Mouse (Mus musculus): ENCODE data around the gene Ttc21b.
"Not testable (repeated sequence)": the region's sequence is repeated elsewhere in the genome, so short reads cannot be mapped to it uniquely, and the experiment has no call there.

The Ttc21b gene

DNA sequence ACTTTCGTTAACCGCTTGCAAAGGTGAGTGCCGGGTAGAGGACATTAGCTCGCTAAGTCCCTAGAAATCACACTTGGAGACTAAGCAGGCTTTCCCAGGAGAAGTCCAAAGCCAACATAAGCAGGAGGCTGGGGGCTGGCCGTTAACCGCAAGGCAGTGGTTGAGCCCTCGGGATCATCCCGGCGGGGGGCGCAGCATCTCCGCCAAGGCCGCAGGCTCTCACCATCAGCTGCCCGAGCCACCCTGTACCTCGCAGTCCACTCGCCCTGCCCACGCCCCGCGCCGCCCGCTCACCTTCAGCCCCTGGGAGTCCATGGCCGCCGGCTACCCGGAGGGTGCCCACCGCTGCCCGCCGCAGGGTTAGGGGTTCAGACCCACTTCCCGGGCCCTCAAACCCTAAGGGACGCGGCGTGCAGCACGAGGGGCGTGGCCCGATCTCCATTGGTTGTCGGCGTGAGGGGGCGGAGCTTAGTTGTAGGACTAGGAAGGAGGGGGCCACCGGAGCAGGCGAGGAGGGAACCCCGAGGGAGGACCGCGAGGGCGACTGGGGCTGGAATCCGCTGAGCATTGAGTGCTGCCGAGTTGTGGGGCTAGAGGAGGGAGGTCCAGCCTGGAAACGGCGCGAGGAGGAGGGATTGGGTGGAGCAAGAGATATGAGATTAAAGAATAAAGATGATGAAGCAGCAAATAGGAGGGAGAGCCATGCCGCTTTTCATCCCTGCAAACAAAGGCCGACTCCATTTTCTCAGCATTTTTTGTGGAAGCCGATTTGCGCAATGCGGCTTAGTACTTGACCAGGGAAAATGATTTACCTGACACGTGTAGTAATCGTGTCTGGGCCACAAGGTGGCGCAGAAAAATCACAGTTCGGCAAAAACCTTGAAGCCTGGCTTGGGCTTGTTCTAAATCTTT, at the start of gene Ttc21b:
TSS of gene Ttc21b (minus strand) at position 398 of the 912 bp plus-strand sequence.
- peak; percentile 98 for DNase-seq

DNA sequence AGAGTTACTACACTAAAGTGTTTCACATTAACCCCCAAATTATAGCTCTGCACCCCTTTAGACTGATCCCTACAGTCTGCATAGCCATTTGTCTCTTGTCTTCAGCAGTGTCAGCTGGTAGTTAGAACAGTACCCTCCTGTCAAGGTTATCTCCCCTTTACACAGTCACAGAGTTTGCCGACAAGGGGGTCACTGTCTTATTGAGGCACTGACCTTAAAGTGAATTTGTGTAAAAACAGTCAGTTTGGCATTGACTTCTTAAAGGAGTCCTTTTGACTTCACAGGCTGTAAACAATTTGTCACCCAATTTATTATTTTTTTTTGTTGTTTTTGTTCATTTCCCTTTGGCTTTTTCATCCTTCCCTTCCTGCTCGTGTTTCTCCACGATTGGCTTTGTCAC, 16.1 kb upstream of the Ttc21b start:
- no peak for DNase-seq

DNA sequence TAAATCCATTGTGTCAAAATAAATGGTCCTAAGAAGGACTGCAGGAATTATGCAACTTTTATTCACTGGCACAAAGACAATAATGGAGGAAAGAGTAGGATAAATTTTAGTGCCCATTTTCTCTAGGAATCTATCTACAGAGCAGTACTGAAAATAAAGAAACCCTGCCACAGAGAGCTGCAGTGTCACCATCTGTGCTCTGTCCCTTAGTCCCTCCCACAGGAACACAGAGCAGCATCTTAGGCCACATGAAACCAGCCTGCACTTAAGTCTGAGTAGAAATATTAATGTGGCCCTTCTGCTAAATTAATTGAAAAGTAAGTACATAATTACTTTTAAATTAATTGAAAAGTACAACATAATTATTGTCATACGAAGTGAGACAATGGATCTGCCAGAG, 12.4 kb downstream of the Ttc21b start:
- no peak for DNase-seq

DNA sequence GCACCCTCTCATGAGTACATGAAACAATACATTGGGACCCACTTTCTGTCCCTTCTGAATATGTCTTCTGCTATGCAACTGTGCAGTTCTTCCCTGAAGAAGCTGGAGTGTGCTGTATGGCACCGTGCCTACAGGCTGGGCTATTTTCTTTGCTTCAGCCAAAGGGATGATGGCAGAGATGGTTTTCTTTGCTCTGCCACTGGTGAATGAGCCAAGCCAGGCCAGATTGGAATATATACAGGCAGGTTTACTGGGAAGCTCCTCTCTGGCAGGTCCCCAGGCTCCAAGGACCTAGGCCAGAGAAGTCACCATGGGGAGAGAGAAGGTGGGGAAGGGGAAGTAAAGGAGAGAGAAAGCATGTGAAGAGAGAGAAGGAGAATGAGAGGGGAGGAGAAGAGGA, 16.1 kb downstream of the Ttc21b start:
- no peak for DNase-seq

DNA sequence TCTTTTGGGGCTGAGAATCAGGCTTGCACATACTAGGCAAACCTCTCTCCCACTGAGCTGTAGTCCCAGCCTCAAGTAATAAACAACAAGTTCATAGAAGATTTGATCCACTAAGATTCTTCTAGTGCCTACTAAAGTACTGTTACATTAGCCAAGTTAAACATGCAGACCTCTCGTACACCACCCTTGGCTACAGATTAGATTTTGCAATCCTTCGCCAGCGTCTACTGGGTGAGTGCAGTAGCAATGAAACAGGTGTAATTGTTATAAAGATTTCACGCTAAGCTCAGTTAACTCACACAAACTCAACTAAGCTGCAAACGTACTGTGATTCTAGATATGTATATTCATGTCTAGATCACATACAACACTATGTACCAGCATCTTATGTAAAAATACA, 17.5 kb downstream of the Ttc21b start:
- DNase-seq: no peak

DNA sequence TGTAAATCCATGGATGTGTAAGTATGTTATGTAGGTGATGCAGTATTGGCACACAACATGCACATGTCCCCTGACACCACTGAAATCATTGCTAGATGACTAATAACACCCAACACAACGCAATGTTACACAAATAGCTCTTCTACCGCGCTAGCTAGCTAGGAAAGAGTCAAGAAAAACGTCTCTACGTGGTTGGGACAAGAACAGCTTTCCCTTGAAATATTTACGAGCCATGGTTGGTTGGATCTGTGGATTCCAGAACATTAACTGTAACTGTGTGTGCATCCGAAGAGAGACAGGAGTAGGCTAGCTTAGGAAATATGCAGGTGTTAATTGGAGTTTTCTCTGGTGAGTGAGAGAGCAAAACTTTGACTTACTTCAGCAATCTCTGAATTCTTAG, 35.5 kb downstream of the Ttc21b start:
- DNase-seq: no peak

DNA sequence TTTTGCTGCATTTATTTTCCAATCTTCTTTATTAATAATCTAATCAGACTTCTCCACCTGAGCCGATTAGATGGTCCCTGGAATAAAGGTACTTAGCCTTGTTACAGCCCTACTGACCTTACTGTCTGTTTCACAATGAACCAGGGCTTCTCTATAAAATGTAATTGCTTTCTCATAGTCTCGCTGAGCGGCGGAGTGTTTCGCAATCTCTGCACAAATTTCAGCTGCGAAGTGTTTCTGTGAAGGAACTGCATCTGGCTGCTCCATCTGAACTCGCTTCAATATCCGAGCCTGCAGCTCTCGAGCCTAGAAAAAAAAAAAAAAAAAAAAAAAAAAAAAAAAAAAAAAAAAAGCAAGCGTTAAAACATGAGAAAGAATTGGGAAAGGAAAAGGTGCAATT, 46.5 kb downstream of the Ttc21b start:
- no peak for DNase-seq

DNA sequence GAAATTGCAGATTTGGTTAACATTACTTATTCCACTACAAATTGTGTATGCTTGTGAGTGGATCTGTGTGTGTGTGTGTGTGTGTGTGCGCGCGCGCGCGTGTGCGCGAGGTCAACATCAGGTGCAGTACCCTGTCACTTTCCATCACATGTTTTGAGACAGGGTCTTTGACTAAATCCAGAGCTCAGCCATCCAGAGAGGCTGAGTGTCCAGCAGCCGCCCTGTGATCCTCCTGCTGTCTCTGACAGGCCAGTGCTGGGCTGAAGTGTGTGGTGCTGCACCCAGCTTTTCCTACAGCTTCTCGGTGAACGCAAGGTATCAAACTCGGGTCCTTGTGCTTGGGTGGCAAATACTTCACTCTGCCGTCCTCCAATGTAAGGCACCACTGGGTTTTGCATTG, 47.1 kb downstream of the Ttc21b start:
- no peak for DNase-seq

DNA sequence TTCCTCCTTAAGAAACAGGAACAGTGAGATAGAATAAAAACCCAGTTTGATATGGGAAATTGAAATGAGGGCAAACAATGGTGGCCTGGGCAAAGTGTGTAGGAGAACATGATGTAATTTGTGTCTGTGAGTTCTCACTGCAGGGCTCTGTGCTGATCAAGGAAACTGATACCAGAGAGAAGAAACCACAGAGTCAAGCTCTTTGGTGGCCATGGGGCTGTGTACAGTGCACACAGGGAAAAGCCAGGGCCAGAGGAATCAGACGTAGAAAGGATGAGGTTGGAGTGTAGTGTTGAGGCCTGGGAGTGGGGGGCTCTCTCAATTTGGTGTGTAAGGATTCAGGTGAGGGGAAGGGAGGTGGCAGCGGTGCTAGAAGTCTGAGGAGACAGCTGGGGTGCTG, 49.6 kb downstream of the Ttc21b start:
- no peak for DNase-seq

DNA sequence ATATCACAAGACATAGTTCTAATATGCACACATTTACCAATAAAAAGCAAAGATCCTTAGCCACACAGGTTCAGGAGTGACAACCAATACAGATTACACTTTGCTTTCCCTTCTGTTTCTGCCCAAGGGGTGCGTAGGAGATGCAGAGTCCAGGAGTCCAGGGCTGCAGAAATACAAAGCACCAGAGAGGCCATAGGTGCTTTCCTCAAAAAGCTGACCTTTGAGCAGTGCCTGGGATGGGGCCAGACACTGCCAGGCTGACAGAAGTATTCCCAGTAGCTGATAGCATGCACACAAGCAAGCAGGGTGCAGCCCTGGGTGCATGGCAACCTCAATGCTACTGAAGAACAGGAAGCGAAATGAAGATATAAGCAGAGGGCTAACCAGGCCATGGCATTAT, 52.2 kb downstream of the Ttc21b start:
- no peak for DNase-seq

DNA sequence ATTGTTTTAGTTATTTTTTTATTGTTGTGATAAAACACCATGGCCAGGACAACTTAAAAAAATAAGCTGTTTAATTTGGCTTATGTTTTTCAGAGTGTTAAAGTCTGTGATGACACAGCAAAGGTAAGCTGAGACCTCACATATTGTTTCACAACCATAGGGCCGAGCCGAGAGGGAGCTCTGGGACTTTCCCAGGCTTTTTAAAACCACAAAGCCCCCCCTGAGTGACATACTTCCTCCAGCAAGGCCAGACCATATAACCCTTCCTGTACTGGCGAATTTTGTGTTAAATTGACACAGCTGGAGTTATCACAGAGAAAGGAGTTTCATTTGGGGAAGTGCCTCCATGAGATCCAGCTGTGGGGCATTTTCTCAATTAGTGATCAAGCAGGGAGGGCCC, 56.2 kb downstream of the Ttc21b start:
- DNase-seq: no peak

DNA sequence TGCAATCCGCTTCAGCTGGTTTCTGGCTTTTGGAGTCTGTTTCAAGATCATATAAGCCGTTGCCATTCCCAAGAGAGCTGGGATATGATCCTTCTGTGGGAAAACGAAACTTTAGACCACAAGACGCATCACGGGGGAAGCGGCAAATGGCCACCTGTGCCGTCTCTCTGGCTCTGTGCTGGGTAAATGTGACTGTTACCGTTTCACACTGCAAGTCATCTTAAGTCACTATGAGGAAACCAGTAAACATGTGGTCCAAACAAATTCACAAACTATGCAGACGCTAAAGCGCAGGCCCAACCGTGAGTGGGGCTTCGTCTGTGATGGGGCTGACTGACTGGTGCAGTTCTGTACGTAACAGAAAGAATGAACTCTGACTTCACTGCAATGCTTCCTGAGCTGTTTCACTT, 64.7 kb downstream of the Ttc21b start:
- DNase-seq: peak; percentile 10

DNA sequence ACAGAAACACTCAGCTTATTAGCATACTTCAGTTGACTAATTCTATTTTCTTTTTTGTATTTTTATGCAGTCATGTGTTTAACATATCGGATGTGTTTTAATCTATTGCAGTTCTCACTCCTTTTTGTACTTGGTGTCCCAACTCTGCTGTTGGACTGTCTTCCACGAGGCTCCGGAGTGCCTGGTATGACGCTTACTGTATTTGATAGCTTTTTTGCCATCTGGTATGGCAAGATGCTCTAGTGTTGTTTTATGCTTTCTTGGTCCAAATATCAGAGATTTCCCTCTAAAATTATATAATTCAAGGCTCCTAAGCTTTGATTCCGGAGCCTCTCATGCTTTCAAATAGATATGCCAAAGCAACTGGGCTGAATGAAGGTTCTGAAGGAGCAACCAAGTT, 66.3 kb downstream of the Ttc21b start:
- DNase-seq: no peak

DNA sequence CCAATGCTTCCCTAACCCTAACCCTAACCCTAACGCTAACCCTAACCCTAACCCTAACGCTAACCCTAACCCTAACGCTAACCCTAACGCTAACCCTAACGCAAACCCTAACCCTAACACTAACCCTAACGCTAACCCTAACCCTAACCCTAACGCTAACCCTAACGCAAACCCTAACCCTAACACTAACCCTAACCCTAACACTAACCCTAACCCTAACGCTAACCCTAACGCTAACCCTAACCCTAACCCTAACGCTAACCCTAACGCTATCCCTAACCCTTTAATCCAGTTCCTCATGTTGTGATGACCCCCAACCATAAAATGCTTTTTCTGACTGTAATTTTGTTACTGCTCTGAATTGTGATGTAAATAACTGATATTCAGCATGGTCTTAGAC, 67.2 kb downstream of the Ttc21b start:
- not testable (repeated sequence) for DNase-seq

DNA sequence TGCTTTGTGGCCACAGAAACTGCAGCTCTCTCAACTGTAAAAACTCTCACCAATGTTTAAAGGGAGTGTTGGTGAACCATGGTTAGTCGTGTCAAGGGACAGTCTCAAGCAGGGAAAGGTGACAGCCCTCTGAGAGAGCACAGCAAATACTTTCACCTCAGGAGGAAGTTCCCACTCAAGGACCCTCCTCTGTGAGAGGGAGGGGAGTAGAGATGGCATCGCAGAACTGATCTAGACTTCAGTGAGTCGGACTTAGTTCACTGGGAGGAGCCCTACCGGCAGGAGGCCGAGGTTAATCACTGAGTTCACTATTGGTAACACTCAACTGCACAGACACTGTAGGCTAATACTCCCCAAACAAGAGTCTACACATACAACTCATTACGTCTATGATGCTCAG, 68.9 kb downstream of the Ttc21b start:
- no peak for DNase-seq

DNA sequence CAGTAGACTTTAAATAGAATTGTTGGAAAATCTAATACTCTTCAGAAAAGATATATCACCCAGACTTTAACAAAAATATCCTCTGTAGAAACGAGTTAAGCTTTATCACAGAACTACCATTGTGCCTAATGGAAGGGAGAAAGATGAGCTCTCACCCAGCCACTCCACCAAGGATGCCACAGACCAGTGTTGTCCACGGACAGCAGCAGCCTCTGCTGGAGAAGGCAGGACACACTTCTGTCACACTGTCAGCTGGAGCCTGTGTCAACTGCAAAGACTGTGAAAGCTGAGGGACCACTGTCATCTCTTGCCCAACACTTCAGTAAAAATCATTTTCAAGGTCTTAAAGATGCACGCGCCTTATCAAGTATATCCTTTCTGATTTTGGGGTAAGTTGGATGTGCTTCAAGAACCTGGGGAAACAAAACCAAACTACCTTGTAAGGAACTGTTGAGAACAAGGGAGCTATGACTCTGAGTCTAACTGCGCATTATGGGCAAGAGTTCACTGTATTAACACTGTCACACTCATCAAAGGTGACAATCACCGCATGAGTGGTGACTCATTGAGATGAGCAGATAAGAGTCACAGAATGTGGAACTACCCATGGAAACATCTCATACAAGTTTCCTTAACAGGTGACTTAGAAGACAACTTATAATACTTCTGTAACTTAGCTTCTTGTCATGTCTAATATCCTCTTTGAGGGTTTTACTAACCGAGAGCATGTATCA, 71.8 kb downstream of the Ttc21b start:
- no peak for DNase-seq

DNA sequence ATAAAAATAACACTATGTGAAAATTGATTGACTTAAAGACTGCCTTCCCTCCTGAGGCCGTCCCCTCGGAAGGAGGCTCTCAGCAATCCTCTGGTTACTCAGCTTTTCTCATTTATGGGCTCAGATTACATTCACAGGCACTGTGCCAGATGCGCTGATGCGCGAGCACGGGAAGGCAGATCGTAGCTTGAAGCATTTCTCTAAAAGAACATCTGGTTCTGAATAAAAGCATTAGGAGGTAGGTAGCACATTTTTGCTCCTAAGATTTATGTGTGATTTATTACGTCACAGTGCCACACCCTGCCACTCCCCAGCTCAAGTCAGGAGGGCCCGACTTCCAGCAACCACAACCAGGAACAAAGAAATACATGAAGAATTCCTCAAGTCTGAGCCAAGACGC, 76.1 kb downstream of the Ttc21b start:
- no peak for DNase-seq

DNA sequence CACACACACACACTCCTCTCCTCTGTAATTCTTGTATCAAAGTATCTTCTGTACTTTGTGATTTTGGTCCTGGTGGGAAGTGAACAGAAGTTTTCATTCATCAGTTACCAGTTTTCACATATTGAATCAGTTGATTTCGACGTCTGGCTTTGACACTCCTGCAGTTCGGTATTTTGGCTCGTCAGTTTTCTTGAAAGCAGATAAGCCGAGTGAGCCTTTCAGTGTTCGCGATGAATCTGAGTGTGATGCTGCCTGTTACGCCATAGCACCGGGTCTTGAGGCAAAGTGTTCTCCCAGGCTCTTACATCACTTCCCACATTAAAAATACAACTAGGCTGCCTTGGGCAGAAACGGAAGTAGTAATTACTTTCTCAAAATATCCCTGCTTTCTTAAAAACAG, 76.6 kb downstream of the Ttc21b start:
- no peak for DNase-seq

DNA sequence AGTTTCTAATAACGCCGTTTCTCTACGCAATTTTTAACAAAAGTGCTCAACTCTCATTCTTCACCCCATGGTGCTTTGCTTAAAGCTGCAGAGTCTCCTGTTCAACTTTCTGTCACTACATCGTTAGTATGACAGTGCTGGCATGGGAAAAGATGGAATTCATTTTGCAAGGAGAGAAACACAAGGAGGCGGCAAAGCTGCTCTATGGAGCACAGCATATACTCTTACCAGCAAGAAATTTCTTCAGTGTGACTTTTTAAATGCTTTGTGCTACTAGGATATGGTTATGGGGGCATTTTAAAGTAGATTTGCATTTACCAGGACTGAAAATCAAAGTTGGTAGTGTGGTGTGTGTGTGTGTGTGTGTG, 77.6 kb downstream of the Ttc21b start:
- DNase-seq: no peak

DNA sequence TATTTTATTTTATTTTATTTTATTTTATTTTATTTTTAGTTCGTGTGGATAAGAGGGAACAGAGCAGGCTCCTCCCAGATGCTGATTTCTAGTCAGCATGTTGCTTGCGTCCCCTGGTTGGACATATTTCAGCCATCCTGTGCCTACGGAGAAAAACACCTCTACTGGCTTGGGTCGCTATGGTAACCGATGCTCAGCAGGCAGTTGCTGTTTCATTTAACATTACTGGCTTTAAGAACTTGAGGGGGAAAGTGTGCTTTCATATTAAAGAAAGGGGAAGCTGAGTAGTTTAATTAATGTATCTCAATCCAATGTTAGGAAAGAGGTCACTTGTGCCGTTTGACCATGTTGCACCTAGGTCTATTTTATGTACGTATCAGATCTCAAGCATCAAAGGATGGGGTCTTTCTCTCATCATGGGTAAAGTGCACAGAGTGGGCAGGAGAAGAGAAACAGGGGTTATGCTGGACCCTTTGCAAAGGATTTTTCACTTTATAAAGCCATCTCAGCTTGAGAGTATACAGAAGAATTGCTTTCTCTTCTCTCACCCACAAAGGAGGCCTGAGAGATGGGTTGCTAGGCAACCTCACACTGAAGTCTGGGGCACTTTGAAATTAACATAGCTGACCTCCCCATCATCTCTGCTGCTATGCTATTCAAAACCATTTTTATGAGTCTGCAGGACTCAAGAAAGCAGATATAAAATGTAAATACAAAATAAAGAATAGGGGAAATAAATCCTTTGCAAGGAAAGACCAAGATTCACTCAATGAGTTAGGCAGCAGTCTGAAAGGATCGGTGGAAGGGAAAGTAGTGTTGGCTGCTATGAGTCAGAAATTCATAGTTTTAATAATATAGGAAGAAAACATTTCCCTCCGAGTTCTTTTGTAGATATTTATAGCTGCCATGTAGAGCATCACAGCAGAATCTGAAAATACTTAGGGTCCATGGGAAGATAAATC, 78.2 kb downstream of the Ttc21b start:
- DNase-seq: no peak

DNA sequence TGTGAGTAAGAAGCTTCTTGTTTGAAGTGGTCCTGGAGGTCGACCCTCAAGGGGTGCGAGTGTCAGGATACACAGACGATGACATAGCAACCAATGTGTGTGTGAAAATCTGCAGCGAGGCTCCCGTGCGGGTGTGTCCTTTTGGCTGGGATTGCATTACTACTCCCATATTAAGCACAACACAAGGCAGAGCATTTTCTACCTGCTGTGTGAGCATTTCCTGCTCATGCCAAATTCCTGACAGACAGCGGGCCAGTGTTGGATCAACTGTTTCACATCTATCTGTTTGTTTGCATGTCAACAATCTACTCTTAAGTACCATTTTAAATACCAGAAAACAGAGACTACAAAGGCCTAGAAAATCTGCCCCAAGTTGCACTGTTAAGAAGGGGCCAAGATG, 79.4 kb downstream of the Ttc21b start:
- DNase-seq: no peak

DNA sequence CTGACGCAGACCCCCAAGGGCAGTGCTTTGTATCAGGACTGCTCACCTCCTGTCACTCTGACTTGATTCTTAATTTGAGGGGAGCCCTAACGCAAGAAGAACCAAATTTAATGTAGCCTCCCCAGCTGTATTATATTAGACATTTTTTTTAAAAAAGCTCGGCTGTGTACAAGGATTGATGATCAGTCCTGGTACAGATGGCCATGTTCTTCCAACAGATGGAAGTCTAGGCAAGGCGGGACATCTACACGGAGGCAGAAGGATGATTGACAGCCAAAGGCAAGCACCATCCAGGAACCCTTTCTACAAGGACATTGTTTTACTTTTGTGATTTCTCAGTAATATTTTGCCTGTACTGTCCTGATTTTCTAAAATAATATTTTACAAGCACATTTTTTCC, 83.3 kb downstream of the Ttc21b start:
- DNase-seq: no peak

DNA sequence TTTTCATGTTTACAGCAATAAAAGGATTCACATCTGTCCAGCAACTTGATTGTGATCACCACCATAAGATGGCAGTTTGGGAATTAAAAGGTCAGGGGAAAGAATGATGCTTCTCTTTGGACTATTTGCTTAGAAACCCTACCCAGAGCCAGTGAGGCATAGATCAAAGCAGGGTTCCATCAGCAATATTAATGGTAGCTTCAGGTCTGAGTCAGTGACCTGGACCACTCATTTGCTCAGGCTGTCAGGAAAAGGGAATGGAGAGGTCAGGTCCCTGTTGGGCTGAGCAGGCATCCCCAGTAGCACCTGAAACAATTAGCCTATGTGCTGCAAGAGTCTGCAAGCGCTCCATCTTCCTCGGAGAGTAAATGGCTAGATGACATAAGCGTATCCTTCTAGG, 84.8 kb downstream of the Ttc21b start:
- no peak for DNase-seq

Data from thymus, postnatal 4 days (tissue).